Mouse (Mus musculus) hindbrain, embryonic 11.5 days (tissue): Measurements from ENCODE around the gene Il17rb. TPM values are rescaled to one million over a fixed set of nuclear protein-coding genes. Genes with fewer than 3 reads are reported as not detected.

ENCODE experiments used
- ATAC-seq: fragments of 200-750 bp; cut with Nextera tagmentation; 2 replicates; pipeline ENCODE4 v1.8.0; 2017; ENCODE audit warnings: mild to moderate bottlenecking, moderate TSS enrichment, moderate library complexity; ENCODE audit not compliant: low FRiP score
- DNase-seq: peaks from one replicate; pipeline ENCODE4 v3.0.0-alpha.2; 2015; ENCODE audit warnings: low spot score
- H3K27ac ChIP-seq: fragments of 300-500 bp; sonication (generic); 2 replicates; pipeline ENCODE4 v1.5.1; 2014; ENCODE audit warnings: mild to moderate bottlenecking, low read depth, low read length
- H3K27me3 ChIP-seq: fragments of 300-500 bp; sonication (generic); 2 replicates; pipeline ENCODE4 v1.6.1; 2014; ENCODE audit warnings: mild to moderate bottlenecking, low read length, moderate library complexity, mixed read lengths; ENCODE audit not compliant: control insufficient read depth, insufficient read depth
- H3K36me3 ChIP-seq: fragments of 300-500 bp; sonication (generic); 2 replicates; pipeline ENCODE4 v1.6.1; 2014; ENCODE audit warnings: mild to moderate bottlenecking, low read length, moderate library complexity, mixed read lengths; ENCODE audit not compliant: control insufficient read depth, insufficient read depth
- H3K4me1 ChIP-seq: fragments of 300-500 bp; sonication (generic); replicated peaks from 2 replicates; pipeline ENCODE4 v1.6.1; 2014; ENCODE audit warnings: low read length, mixed read lengths; ENCODE audit not compliant: control insufficient read depth, insufficient read depth
- H3K4me2 ChIP-seq: fragments of 300-500 bp; sonication (generic); replicated peaks from 2 replicates; pipeline ENCODE4 v1.6.1; 2014; ENCODE audit warnings: mild to moderate bottlenecking, low read depth, low read length
- H3K4me3 ChIP-seq: fragments of 300-500 bp; sonication (generic); 2 replicates; pipeline ENCODE4 v1.5.1; 2014; ENCODE audit warnings: low read depth, low read length
- H3K9ac ChIP-seq: fragments of 300-500 bp; sonication (generic); 2 replicates; pipeline ENCODE4 v1.6.1; 2014; ENCODE audit warnings: low read depth, low read length
- H3K9me3 ChIP-seq: fragments of 300-500 bp; sonication (generic); 2 replicates; pipeline ENCODE4 v1.6.1; 2016; ENCODE audit warnings: low read length; ENCODE audit not compliant: control insufficient read depth
- WGBS: fragments of 180-500 bp; shearing (Covaris S2); extraction: QIAGEN DNeasy Blood & Tissue Kit; methylation state at CpG from one replicate; pipeline ENCODE4 v1.1.7; 2014; 5-methylcytosine and 5-hydroxymethylcytosine counted together
- polyA plus RNA-seq: library from polyadenylated mRNA; unstranded; fragments of >200 nt; fragmentation: Nextera tagmentation; extraction: Ambion mirVana; gene quantifications from 2 replicates; pipeline ENCODE4 v1.2.1, GENCODE M21; 2014

The Il17rb gene
- polyA plus RNA-seq, 1 experiment from 2014 or later: 0.97 TPM

DNA sequence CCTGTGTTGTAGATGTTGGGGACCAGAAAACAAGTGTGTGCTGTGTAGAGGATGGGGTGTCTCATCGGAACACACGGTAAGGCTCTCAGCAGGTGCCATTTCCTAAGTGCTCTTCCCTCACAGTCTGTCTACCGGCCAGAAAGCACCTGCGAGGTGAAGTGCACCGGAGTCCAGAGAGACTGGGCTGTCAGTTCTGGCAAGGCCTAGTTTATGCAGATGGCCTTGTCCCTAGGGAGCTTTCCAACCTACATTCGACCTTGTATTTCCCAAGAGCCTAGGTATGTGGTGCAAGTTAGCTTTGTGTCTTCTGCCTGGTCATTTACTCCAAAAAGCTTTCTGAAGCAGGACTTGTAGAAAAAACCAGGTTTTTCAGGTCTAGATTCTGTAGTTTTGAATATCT lies 21.4 kb downstream of the Il17rb start:
- no peak for DNase-seq
- Histone ChIP-seq H3K36me3 (peaks cover 28% of the 10 kb centered on the region), H3K4me1 (no peaks in the 10 kb centered on the region), H3K27ac (no peak overlapping the region), H3K4me3 (no peak overlapping the region), H3K27me3 (no peaks in the 10 kb centered on the region), H3K9me3 (no peaks in the 10 kb centered on the region), H3K9ac (no peak overlapping the region), H3K4me2 (no peak overlapping the region)
- WGBS: 95% methylated on average over 6 of the region's 6 CpGs
- ATAC-seq: no peak

DNA sequence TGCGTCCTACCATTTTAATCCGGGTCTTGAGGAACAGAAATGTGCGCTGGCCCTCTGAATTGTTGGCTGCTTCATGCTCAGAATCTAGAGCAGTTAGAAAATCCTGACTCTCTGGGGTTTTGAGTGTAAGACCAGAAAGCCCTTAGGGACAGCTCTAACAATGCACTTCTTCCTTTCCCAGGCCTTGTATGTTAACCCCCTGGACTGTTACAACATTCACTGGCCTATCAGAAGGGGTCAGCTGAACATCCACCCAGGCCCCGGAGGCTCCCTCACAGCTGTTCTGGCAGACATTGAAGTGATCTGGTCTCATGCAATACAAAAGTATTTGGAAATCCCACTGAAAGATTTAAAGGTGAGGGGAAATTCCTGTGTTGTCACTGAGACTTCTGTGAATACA lies 22.6 kb downstream of the Il17rb start:
- Histone ChIP-seq H3K27ac (no peak overlapping the region), H3K36me3 (peaks cover 30% of the 10 kb centered on the region), H3K4me2 (no peak overlapping the region), H3K4me1 (no peaks in the 10 kb centered on the region), H3K27me3 (no peaks in the 10 kb centered on the region), H3K4me3 (no peak overlapping the region), H3K9ac (no peak overlapping the region), H3K9me3 (no peaks in the 10 kb centered on the region)
- 92% methylated on average over 4 of the region's 4 CpGs for WGBS
- ATAC-seq (no peak), DNase-seq (no peak)

DNA sequence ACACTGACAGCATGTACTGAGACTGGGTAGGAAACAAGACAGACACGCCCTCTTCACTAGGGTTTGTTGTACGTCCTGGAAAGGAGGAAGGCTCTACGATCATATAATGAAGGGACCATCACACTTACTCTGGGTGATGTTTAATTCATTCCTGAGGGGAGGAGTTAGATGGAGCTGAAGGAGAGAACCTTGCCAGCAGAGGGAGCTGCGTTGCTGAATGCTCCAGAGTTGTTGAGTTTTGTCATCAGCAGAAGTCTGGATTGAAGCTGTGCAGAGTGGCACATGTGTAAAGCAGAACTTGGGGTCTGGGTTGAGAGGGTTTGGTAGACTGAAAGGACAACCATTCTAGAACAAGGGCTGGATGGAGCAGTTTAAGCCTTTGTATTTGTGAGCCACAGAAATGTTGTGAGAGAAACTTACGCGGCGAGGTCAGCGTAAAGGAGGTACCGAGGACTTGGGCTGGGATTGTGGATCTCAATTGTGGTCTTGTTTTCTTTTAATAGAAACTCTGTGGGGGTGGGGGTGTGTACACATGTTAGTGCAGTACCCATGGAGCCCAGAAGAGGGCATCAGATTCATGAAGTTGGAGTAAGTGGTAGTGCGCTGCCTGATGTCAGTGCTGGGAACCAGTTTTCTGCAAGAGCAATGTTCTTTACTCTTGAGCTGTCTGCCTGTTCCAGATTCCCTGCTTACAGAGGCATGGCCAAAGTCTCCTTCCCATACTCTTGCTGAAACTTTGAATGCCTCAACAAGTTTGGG lies 28.1 kb downstream of the Il17rb start:
- WGBS: 94% methylated on average over 10 of the region's 10 CpGs
- no peak for DNase-seq
- H3K36me3 ChIP-seq: peaks cover 21% of the 10 kb centered on the region; the same call in 1 of the 2 replicates

DNA sequence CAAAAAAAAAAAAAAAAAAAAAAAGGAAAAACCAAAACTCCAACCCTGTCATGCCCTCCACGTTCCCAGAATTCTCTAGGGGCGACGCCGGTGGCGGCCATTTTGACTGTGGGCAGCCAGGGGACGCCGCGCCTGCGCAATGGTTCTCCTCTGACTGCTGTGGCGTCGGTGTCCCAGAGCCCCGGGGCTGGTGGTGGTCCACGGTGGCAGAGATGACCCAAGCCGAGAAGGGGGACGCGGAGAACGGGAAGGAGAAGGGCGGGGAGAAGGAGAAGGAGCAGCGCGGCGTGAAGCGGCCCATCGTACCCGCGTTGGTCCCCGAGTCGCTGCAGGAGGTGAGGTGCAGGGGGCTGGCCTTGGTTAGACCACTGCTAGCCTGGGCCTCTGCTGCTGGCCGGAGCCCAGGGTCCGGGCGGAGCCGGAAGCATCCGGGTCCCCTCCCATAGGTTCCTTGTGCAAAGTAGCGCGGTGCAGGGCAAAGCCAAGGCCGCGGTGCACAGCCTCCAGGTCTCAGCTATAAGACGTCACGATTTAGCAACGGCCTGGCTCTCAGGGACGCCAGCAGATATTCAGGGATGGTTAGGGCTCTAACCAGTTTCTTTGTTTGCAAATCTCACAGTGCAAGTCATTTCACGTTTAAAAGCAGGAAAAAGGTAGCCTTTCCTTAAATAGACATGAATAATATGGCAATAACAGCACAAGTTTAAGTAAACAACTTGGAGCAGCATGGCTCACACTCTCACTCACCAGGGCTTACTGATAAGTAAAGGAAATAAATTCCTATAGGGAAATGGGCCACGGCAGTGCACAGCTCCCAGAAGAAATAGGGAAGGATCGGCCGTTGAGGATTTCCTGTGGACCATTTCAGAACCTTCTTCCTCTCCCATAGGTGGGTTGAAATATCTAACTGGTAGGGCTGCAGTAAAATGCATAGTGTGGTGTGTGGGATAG lies 30.2 kb downstream of the Il17rb start, which contains the start of gene Actr8:
TSS of gene Actr8 (plus strand) at position 84 of the 951 bp plus-strand sequence.
- WGBS: 3% methylated on average over 44 of the region's 44 CpGs
- Histone ChIP-seq H3K4me2 (peak within 1 kb of the TSS; percentile 78), H3K36me3 (peaks cover 15% of the 10 kb centered on the region; the same call in 1 of the 2 replicates), H3K4me3 (peak within 1 kb of the TSS; percentile 79), H3K4me1 (no peaks in the 10 kb centered on the region), H3K27ac (peak within 1 kb of the TSS; percentile 87), H3K9ac (peak within 1 kb of the TSS; percentile 86), H3K27me3 (no peaks in the 10 kb centered on the region), H3K9me3 (no peaks in the 10 kb centered on the region)
- ATAC-seq: peak; percentile 98
- peak; percentile 93 for DNase-seq

More for the DNA sequence above, 28.1 kb downstream of the Il17rb start:
- no peaks in the 10 kb centered on the region for H3K4me1 ChIP-seq
- no peaks in the 10 kb centered on the region for H3K27me3 ChIP-seq
- H3K4me3 ChIP-seq: no peak overlapping the region
- H3K4me2 ChIP-seq: no peak overlapping the region
- H3K9ac ChIP-seq: no peak overlapping the region
- ATAC-seq: no peak
- H3K27ac ChIP-seq: no peak overlapping the region
- H3K9me3 ChIP-seq: no peaks in the 10 kb centered on the region

DNA sequence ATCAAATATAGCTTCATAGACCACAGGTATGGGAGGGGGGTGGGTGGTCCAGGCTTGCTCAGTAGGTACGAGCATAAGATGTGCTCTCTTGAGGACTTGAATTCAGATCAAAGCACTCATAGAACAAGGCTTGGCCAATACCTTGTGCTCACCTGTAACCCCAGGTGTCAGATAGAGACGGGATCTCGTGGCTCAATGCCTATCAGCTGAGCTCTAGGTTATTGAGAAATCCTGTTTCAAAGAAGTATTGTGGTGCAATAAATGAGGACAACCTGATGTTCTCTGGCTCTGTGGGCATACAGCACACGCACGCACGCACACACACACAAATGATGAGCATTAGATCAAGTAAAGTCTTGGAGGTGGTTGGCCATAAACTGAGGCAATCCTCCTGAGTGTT lies 31.8 kb downstream of the Il17rb start:
- Histone ChIP-seq H3K27me3 (no peaks in the 10 kb centered on the region), H3K27ac (no peak overlapping the region), H3K36me3 (peaks cover 11% of the 10 kb centered on the region; the same call in 1 of the 2 replicates), H3K9ac (no peak overlapping the region), H3K4me1 (no peaks in the 10 kb centered on the region), H3K4me3 (no peak overlapping the region), H3K4me2 (no peak overlapping the region), H3K9me3 (no peaks in the 10 kb centered on the region)
- DNase-seq (no peak), ATAC-seq (no peak)
- WGBS: 94% methylated on average over 6 of the region's 6 CpGs

DNA sequence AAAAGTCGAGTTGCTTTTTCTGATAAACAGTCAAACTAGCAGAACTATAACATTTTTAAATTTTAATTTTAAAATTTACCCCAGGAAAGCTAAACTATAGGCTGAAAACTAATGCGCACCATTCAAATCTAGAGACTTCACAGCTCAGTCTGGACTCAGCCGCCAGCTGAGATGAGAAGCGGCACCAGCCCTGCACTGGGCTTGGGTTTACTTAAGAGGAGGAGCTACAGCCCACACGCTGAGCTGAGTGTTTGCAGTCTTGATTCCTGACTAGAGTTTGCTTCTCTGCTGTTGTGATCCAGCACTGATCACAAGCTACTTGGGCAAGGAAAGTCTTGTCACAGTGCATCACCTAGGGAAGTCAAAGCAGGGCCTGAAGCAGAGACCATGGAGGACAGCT lies 36.7 kb downstream of the Il17rb start:
- H3K9ac ChIP-seq: no peak overlapping the region
- H3K27ac ChIP-seq: no peak overlapping the region
- peaks cover 6% of the 10 kb centered on the region; the same call in 1 of the 2 replicates for H3K4me1 ChIP-seq
- no peak for DNase-seq
- no peak overlapping the region for H3K4me3 ChIP-seq
- WGBS: 87% methylated on average over 5 of the region's 5 CpGs
- no peaks in the 10 kb centered on the region for H3K9me3 ChIP-seq
- no peak for ATAC-seq
- H3K4me2 ChIP-seq: no peak overlapping the region
- 0 out of 2 replicates have a peak, but pooled peaks cover 4% of the 10 kb centered on the region for H3K36me3 ChIP-seq
- H3K27me3 ChIP-seq: no peaks in the 10 kb centered on the region

DNA sequence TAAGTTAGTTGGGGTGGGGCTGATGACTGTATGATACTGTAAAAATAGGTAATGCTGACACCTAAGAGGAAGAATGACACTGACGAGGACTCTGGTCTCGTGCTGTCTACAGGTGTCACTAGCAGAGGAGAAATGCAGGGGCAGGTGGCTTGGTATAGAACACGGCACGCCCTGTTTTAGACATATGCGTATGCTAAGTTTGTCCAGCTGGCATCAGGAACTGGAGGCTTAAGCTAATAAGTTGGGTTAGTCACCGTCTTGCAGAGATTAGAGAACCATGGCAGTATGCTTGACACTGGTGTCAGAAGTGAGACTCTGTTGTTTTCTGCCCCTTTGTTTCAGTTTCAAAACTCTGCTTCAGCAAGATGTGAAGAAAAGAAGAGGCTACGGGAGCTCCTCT lies 37.2 kb downstream of the Il17rb start:
- no peak for ATAC-seq
- Histone ChIP-seq H3K9ac (no peak overlapping the region), H3K4me2 (no peak overlapping the region), H3K4me1 (peaks cover 6% of the 10 kb centered on the region; the same call in 1 of the 2 replicates), H3K27me3 (no peaks in the 10 kb centered on the region), H3K4me3 (no peak overlapping the region), H3K27ac (no peak overlapping the region), H3K36me3 (0 out of 2 replicates have a peak, but pooled peaks cover 4% of the 10 kb centered on the region), H3K9me3 (no peaks in the 10 kb centered on the region)
- 94% methylated on average over 7 of the region's 7 CpGs for WGBS
- DNase-seq: no peak

DNA sequence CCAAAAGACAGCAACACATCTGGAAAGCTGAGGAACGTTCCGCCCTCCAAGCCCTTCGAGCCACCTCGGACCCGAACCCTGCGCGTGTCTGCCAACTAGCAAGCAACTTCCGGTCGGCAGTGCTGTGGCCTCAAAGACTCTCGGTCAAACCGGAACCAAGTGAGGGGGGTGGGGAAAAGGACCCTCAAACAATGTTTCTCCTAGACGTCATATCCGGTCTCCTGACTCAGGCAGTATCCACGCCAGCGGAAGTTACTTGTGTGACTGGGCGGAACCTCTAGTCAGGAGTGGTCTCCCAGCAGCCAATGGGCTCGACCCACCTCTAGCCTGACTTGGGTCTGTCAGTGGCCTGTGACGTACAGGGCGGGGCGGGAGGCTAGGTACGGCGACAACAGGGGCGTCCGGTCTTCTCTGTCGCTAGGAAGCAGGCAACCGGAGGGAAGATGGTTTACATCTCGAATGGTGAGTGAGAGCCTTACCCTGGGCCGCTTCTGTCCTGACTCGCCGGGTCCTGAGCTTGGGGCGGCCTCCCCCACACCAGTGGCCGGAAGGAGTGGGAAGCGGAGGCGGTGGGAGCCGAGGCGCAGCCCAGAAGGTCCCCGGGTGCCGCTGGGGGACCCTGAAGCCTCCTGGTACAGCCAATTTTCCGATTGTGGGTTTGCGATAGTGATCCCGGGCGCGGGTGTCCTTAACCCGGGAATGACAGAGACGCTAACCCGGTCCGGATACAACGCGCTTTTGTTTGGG lies 40.4 kb downstream of the Il17rb start, which contains the start of gene Selenok:
TSS of gene Selenok (plus strand) at position 234 of the 747 bp plus-strand sequence.
- peak within 1 kb of the TSS; percentile 74 for H3K4me2 ChIP-seq
- peak; percentile 97 for DNase-seq
- peak within 1 kb of the TSS; percentile 83 for H3K9ac ChIP-seq
- 0 out of 2 replicates have a peak, but pooled peaks cover 4% of the 10 kb centered on the region for H3K36me3 ChIP-seq
- ATAC-seq: peak; percentile 100
- H3K9me3 ChIP-seq: no peaks in the 10 kb centered on the region
- under 1% methylated on average over 44 of the region's 49 CpGs for WGBS
- no peaks in the 10 kb centered on the region for H3K27me3 ChIP-seq
- H3K27ac ChIP-seq: peak within 1 kb of the TSS; percentile 77
- H3K4me1 ChIP-seq: peaks cover 6% of the 10 kb centered on the region; the same call in 1 of the 2 replicates
- peak within 1 kb of the TSS; percentile 93 for H3K4me3 ChIP-seq
